Mouse (Mus musculus): ENCODE results near the gene Dner. TPM values are rescaled to one million over a fixed set of nuclear protein-coding genes. Genes with fewer than 3 reads are reported as not detected.

Dner gene
- total and polyA plus RNA-seq, 2 experiments, result not detected

- TF ChIP-seq POLR2A (IDR thresholded peaks at IDR 0.05; ENCODE audit: extremely low read depth, insufficient read depth, low read length) (no peak), CTCF (IDR thresholded peaks at IDR 0.05; ENCODE audit: low read depth, low read length) (no peak)
- Histone ChIP-seq H3K36me3 (ENCODE audit: control insufficient read depth, insufficient read depth, low read length) (peaks cover 35% of the 10 kb centered on the region), H3K27ac (replicated peaks; ENCODE audit: insufficient read depth, low read depth, low read length) (0 out of 2 replicates have a peak overlapping the region, but pooled peaks have one; percentile 1), H3K79me2 (ENCODE audit: control insufficient read depth, insufficient read depth, low read length) (no peaks in the 10 kb centered on the region), H3K4me1 (ENCODE audit: control insufficient read depth, insufficient read depth, low read length) (peaks cover 14% of the 10 kb centered on the region), H3K27me3 (ENCODE audit: control insufficient read depth, insufficient read depth, low read length) (no peaks in the 10 kb centered on the region), H3K9ac (ENCODE audit: low read depth, low read length) (no peak overlapping the region), H3K4me3 (ENCODE audit: insufficient read depth, low read depth, low read length) (no peak overlapping the region)
- peak; percentile 75 for DNase-seq (ENCODE audit: extremely low read depth, low read depth, low spot score)
Observed at GRCm38 (mm10) chr1:84722841-84723240, 26.8 kb upstream of the Dner start.

GRCm38 (mm10) chr1:84722371-84722770 is 26.4 kb upstream of the Dner start:
- no peak overlapping the region for H3K4me3 ChIP-seq (ENCODE audit: insufficient read depth, low read depth, low read length)
- peaks cover 31% of the 10 kb centered on the region for H3K36me3 ChIP-seq (ENCODE audit: control insufficient read depth, insufficient read depth, low read length)
- H3K79me2 ChIP-seq (ENCODE audit: control insufficient read depth, insufficient read depth, low read length), result no peaks in the 10 kb centered on the region
- H3K4me1 ChIP-seq (ENCODE audit: control insufficient read depth, insufficient read depth, low read length), result peaks cover 14% of the 10 kb centered on the region
- WGBS, result 46% methylated on average over 3 of the region's 3 CpGs
- no peaks in the 10 kb centered on the region for H3K27me3 ChIP-seq (ENCODE audit: control insufficient read depth, insufficient read depth, low read length)
- no peak for TF ChIP-seq POLR2A (IDR thresholded peaks at IDR 0.05; ENCODE audit: extremely low read depth, insufficient read depth, low read length)
- TF ChIP-seq CTCF (IDR thresholded peaks at IDR 0.05; ENCODE audit: low read depth, low read length), result no peak
- H3K27ac ChIP-seq (replicated peaks; ENCODE audit: insufficient read depth, low read depth, low read length), result peak overlapping the region; percentile 31
- H3K9ac ChIP-seq (ENCODE audit: low read depth, low read length), result no peak overlapping the region
- peak; percentile 85 for DNase-seq (ENCODE audit: extremely low read depth, low read depth, low spot score)

GRCm38 (mm10) chr1:84721942-84722341 is 25.9 kb upstream of the Dner start:
- WGBS, result 57% methylated on average over 3 of the region's 3 CpGs
- TF ChIP-seq POLR2A (IDR thresholded peaks at IDR 0.05; ENCODE audit: extremely low read depth, insufficient read depth, low read length), result no peak
- TF ChIP-seq CTCF (IDR thresholded peaks at IDR 0.05; ENCODE audit: low read depth, low read length), result no peak
- DNase-seq (ENCODE audit: extremely low read depth, low read depth, low spot score), result no peak
- Histone ChIP-seq H3K27me3 (ENCODE audit: control insufficient read depth, insufficient read depth, low read length) (no peaks in the 10 kb centered on the region), H3K36me3 (ENCODE audit: control insufficient read depth, insufficient read depth, low read length) (peaks cover 29% of the 10 kb centered on the region), H3K4me3 (ENCODE audit: insufficient read depth, low read depth, low read length) (no peak overlapping the region), H3K27ac (replicated peaks; ENCODE audit: insufficient read depth, low read depth, low read length) (peak overlapping the region; percentile 31), H3K79me2 (ENCODE audit: control insufficient read depth, insufficient read depth, low read length) (no peaks in the 10 kb centered on the region), H3K4me1 (ENCODE audit: control insufficient read depth, insufficient read depth, low read length) (peaks cover 14% of the 10 kb centered on the region), H3K9ac (ENCODE audit: low read depth, low read length) (no peak overlapping the region)

- H3K36me3 ChIP-seq (ENCODE audit: control insufficient read depth, insufficient read depth, low read length), result no peaks in the 10 kb centered on the region
- WGBS, result 18% methylated on average over 31 of the region's 31 CpGs
- H3K27me3 ChIP-seq (ENCODE audit: control insufficient read depth, insufficient read depth, low read length), result no peaks in the 10 kb centered on the region
- no peak for DNase-seq (ENCODE audit: extremely low read depth, low read depth, low spot score)
- H3K4me1 ChIP-seq (ENCODE audit: control insufficient read depth, insufficient read depth, low read length), result 0 out of 2 replicates have a peak, but pooled peaks cover 2% of the 10 kb centered on the region
- TF ChIP-seq CTCF (IDR thresholded peaks at IDR 0.05; ENCODE audit: low read depth, low read length), result no peak
- no peak overlapping the region for H3K9ac ChIP-seq (ENCODE audit: low read depth, low read length)
- no peak overlapping the region for H3K4me3 ChIP-seq (ENCODE audit: insufficient read depth, low read depth, low read length)
- H3K79me2 ChIP-seq (ENCODE audit: control insufficient read depth, insufficient read depth, low read length), result no peaks in the 10 kb centered on the region
- H3K27ac ChIP-seq (replicated peaks; ENCODE audit: insufficient read depth, low read depth, low read length), result no peak overlapping the region
Observed at GRCm38 (mm10) chr1:84709810-84710785, 14.1 kb upstream of the Dner start.

- H3K9ac ChIP-seq (ENCODE audit: low read depth, low read length), result no peak overlapping the region
Observed at GRCm38 (mm10) chr1:84709406-84709805, 13.4 kb upstream of the Dner start.

GRCm38 (mm10) chr1:84700254-84700653 is 4.2 kb upstream of the Dner start:
- no peaks in the 10 kb centered on the region for H3K4me1 ChIP-seq (ENCODE audit: control insufficient read depth, insufficient read depth, low read length)
- no peak overlapping the region for H3K27ac ChIP-seq (replicated peaks; ENCODE audit: insufficient read depth, low read depth, low read length)
- peaks cover 9% of the 10 kb centered on the region for H3K27me3 ChIP-seq (ENCODE audit: control insufficient read depth, insufficient read depth, low read length)
- no peak overlapping the region for H3K9ac ChIP-seq (ENCODE audit: low read depth, low read length)
- no peak for DNase-seq (ENCODE audit: extremely low read depth, low read depth, low spot score)
- TF ChIP-seq POLR2A (IDR thresholded peaks at IDR 0.05; ENCODE audit: extremely low read depth, insufficient read depth, low read length), result no peak
- no peaks in the 10 kb centered on the region for H3K79me2 ChIP-seq (ENCODE audit: control insufficient read depth, insufficient read depth, low read length)
- no peak overlapping the region for H3K4me3 ChIP-seq (ENCODE audit: insufficient read depth, low read depth, low read length)
- H3K36me3 ChIP-seq (ENCODE audit: control insufficient read depth, insufficient read depth, low read length), result no peaks in the 10 kb centered on the region
- WGBS, result 96% methylated on average over 6 of the region's 6 CpGs

More at GRCm38 (mm10) chr1:84709406-84709805, 13.4 kb upstream of the Dner start:
- Histone ChIP-seq H3K27me3 (ENCODE audit: control insufficient read depth, insufficient read depth, low read length) (no peaks in the 10 kb centered on the region), H3K27ac (replicated peaks; ENCODE audit: insufficient read depth, low read depth, low read length) (no peak overlapping the region), H3K36me3 (ENCODE audit: control insufficient read depth, insufficient read depth, low read length) (no peaks in the 10 kb centered on the region), H3K4me1 (ENCODE audit: control insufficient read depth, insufficient read depth, low read length) (0 out of 2 replicates have a peak, but pooled peaks cover 2% of the 10 kb centered on the region), H3K4me3 (ENCODE audit: insufficient read depth, low read depth, low read length) (no peak overlapping the region), H3K79me2 (ENCODE audit: control insufficient read depth, insufficient read depth, low read length) (no peaks in the 10 kb centered on the region)
- DNase-seq (ENCODE audit: extremely low read depth, low read depth, low spot score), result no peak
- TF ChIP-seq CTCF (IDR thresholded peaks at IDR 0.05; ENCODE audit: low read depth, low read length) (no peak), POLR2A (IDR thresholded peaks at IDR 0.05; ENCODE audit: extremely low read depth, insufficient read depth, low read length) (no peak)
- 47% methylated on average over 5 of the region's 5 CpGs for WGBS

Data from liver, adult 2 months (tissue).